Mouse (Mus musculus) heart, embryonic 14.5 days (tissue): Measurements from ENCODE around the gene Uck1. TPM values are rescaled to one million over a fixed set of nuclear protein-coding genes. Genes with fewer than 3 reads are reported as not detected.

Experiments used
- ATAC-seq: fragments of 200-750 bp; cut with Nextera tagmentation; 2 replicates; pipeline ENCODE4 v1.8.0; 2017; ENCODE audit warnings: low read depth, moderate TSS enrichment; ENCODE audit not compliant: insufficient number of reproducible peaks, insufficient read depth, low FRiP score
- H3K27ac ChIP-seq, 2 experiments: fragments of 200-500 bp in 1 of 2; fragments of 300-500 bp in 1 of 2; sonication (generic) in 1 of 2; replicated peaks in 1 of 2; 2 replicates each; pipeline ENCODE4 v1.5.1; 2012 to 2014; ENCODE audit warnings: low read depth in 2 of 2, low read length in 2 of 2, control low read depth in 1 of 2, mild to moderate bottlenecking in 1 of 2, mixed read lengths in 1 of 2; ENCODE audit not compliant: control insufficient read depth in 1 of 2, insufficient read depth in 1 of 2
- H3K27me3 ChIP-seq: fragments of 300-500 bp; sonication (generic); 2 replicates; pipeline ENCODE4 v1.6.1; 2014; ENCODE audit warnings: mild to moderate bottlenecking, low read length, control low read depth; ENCODE audit not compliant: control insufficient read depth, insufficient read depth
- H3K36me3 ChIP-seq: fragments of 300-500 bp; sonication (generic); 2 replicates; pipeline ENCODE4 v1.6.1; 2014; ENCODE audit warnings: mild to moderate bottlenecking, control low read depth, low read length, mixed read lengths; ENCODE audit not compliant: control insufficient read depth, insufficient read depth
- H3K4me1 ChIP-seq, 2 experiments: fragments of 200-500 bp in 1 of 2; fragments of 300-500 bp in 1 of 2; sonication (generic) in 1 of 2; 2 replicates each; pipeline ENCODE4 v1.6.1; 2012 to 2014; ENCODE audit warnings: low read length in 2 of 2, control low read depth in 1 of 2, mixed read lengths in 1 of 2; ENCODE audit not compliant: control insufficient read depth in 2 of 2, insufficient read depth in 2 of 2
- H3K4me2 ChIP-seq: fragments of 300-500 bp; sonication (generic); 2 replicates; pipeline ENCODE4 v1.6.1; 2014; ENCODE audit warnings: mild to moderate bottlenecking, low read length
- H3K4me3 ChIP-seq, 2 experiments: fragments of 200-500 bp in 1 of 2; fragments of 300-500 bp in 1 of 2; sonication (generic) in 1 of 2; 2 replicates each; pipeline ENCODE4 v1.5.1; 2012 to 2014; ENCODE audit warnings: low read length in 2 of 2, mild to moderate bottlenecking in 2 of 2, control low read depth in 1 of 2, low read depth in 1 of 2, moderate library complexity in 1 of 2; ENCODE audit not compliant: control insufficient read depth in 1 of 2, insufficient read depth in 1 of 2
- H3K9ac ChIP-seq: fragments of 300-500 bp; sonication (generic); 2 replicates; pipeline ENCODE4 v1.6.1; 2014; ENCODE audit warnings: mild to moderate bottlenecking, low read length
- H3K9me3 ChIP-seq: fragments of 300-500 bp; sonication (generic); 2 replicates; pipeline ENCODE4 v1.6.1; 2016; ENCODE audit warnings: low read length, control low read depth; ENCODE audit not compliant: control insufficient read depth
- WGBS: fragments of 180-500 bp; shearing (Covaris S2); extraction: QIAGEN DNeasy Blood & Tissue Kit; methylation state at CpG from one replicate; pipeline ENCODE4 v1.1.7; 2014; 5-methylcytosine and 5-hydroxymethylcytosine counted together
- polyA plus RNA-seq: library from polyadenylated mRNA; unstranded; fragments of >200 nt; fragmentation: Nextera tagmentation; extraction: Ambion mirVana; gene quantifications from 2 replicates; pipeline ENCODE4 v1.2.1, GENCODE M21; 2014

The Uck1 gene
- polyA plus RNA-seq, 1 experiment from 2014 or later: 43.4 TPM

DNA sequence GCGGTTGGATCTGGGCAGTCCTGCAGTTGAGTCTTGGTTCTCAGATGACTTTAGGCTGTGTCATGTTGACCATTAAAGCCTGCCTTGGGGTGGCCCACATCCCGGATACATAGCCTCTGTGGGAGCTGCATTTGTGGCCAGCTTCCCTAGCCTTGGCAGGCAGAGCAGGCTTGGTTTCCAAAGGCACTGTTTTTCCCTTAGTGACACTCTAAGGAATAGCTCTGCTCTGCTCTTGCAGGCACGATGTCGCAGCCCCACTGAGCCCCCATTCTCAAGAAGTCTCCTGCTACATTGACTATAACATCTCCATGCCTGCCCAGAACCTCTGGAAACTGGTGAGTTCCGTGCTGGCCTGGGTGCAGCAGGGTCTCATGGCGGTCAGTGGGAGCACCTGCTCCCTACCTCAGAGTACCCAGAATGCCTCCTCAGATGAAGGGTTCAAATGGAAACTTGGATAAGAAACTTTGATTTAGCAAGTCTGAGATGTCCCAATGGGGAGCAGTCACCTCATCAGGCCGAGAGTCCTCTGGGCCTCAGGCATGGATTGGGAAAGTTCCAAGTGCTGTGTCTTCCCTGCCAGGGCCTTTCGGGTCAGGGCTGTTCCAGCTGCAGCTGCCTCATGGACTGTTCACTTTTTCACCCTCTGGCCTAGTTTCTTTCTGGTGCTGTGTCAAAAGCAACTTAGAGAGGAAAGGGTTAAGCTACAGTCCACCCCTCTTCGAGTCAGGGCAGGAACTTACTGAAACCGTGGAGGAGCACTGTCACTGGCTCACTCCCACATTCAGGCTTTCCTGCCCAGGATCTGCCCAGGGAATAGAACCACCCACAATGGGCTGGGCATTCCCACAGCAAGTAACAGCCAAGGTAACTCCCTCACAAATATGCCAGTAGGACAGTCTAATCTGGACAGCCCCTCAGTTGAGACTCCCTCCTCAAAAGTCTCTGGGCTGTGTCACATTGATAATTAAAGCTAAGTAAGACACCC lies 11.3 kb downstream of the Uck1 start:
- H3K36me3 ChIP-seq: peaks cover 91% of the 10 kb centered on the region
- no peak overlapping the region for H3K4me3 ChIP-seq
- H3K27ac ChIP-seq: no peak overlapping the region
- 72% methylated on average over 10 of the region's 10 CpGs for WGBS
- H3K4me1 ChIP-seq: no peaks in the 10 kb centered on the region
- no peak overlapping the region for H3K9ac ChIP-seq
- no peak for ATAC-seq
- H3K27me3 ChIP-seq: no peaks in the 10 kb centered on the region
- no peaks in the 10 kb centered on the region for H3K9me3 ChIP-seq
- H3K4me2 ChIP-seq: no peak overlapping the region

DNA sequence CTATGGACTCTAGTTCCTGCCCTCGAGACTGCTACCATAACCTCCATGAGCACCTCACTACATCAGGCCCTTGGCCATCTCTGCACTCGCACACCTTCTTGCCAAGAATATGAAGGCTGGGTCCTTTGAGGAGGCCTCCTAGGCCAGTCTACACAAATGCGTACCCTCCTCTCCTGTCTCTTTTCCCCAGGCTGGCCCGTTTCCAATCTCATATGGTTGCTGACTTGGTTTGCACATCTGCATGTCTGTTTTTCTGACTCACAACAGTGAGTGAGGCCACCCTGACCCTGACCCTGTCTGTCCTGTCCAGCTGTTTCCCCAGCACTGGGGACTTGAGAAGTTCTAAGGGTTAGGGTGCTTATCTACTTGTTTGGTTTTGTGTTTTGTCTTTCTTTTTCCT lies 13.2 kb downstream of the Uck1 start:
- no peak for ATAC-seq
- WGBS: 78% methylated on average over 4 of the region's 4 CpGs
- H3K27me3 ChIP-seq: no peaks in the 10 kb centered on the region
- no peak overlapping the region for H3K4me3 ChIP-seq
- peaks cover 89% of the 10 kb centered on the region for H3K36me3 ChIP-seq
- no peaks in the 10 kb centered on the region for H3K4me1 ChIP-seq
- no peak overlapping the region for H3K27ac ChIP-seq
- H3K9ac ChIP-seq: no peak overlapping the region
- no peak overlapping the region for H3K4me2 ChIP-seq
- no peaks in the 10 kb centered on the region for H3K9me3 ChIP-seq

DNA sequence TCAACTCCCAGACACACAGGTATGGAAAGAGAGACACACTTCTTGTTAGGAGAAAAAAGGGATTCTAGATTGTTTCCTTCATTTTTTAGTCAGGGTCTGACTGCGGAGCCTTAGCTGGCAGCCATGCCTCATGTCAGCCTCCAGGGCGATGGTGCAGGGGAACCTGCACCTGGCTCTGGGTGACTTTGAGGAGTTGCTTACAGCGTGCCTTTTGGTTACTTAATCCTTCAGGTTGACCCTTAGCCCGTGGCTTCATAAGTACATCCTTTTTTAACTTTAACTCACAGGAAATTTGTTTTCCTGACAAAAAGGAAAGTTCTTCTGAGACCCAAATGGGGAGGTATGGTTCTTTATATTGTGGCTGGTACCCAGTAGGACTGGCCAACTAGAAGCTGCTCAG lies 17.0 kb downstream of the Uck1 start:
- Histone ChIP-seq H3K9ac (no peak overlapping the region), H3K9me3 (no peaks in the 10 kb centered on the region), H3K4me3 (no peak overlapping the region), H3K27ac (no peak overlapping the region), H3K4me1 (no peaks in the 10 kb centered on the region), H3K27me3 (no peaks in the 10 kb centered on the region), H3K4me2 (no peak overlapping the region), H3K36me3 (peaks cover 70% of the 10 kb centered on the region)
- WGBS: 81% methylated on average over 4 of the region's 4 CpGs
- no peak for ATAC-seq

DNA sequence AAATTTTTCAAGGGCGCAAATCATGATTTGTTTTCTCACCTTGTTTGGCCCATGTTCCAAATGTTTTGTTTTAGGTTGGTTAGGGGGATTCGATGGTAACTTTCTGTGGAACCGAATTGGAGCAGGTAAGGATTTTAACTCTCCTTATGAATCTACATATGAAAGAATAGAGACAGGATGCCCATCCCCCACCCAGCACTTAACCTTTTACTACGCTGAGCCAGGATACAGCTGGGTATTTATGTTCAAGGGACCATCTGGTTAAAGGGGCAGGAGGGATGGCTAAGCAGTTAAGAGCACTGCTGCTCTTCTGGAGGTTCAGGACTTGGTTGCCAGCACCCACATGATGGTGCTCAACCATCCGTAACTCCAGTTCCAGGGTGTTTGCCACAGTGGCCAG lies 19.4 kb downstream of the Uck1 start:
- Histone ChIP-seq H3K9me3 (no peaks in the 10 kb centered on the region), H3K4me1 (peaks cover 0 to 8% of the 10 kb centered on the region in 2 experiments; a peak in 1 of 4 replicates), H3K4me2 (no peak overlapping the region), H3K36me3 (peaks cover 49% of the 10 kb centered on the region), H3K27me3 (no peaks in the 10 kb centered on the region), H3K27ac (no peak overlapping the region), H3K9ac (no peak overlapping the region), H3K4me3 (no peak overlapping the region)
- 89% methylated on average over 5 of the region's 5 CpGs for WGBS
- ATAC-seq: no peak

DNA sequence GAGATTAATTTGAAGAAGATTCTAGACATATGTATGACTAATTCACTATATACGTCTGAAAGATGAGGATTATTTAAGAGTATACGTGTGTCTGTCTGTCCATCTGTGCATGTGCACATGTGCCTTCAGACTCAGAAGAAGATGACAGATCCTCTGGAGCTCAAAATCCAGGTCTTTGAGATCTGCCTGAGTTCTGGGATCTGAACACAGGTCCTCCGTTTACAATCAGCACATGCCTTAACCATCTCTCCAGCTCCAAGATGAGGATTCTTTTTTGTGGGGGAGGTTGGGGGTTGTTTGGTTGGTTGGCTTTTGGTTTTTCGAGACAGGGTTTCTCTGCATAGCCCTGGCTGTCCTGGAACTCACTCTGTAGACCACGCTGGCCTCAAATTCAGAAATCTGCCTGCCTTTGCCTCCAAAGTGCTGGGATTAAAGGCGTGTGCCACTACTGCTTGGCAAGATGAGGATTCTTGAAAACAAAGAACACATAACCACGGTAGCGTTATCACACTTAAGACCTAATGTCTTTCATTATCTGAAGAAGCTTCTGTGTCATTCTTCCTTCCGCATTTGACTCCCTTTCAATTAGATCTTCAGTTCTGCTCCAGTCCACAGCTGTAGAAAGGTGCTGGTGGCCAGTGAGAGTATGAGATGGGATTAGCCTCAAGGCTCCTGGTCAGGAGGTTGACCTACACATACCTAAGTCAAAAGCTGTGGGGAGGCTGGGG lies 21.1 kb downstream of the Uck1 start:
- H3K36me3 ChIP-seq: peaks cover 41% of the 10 kb centered on the region
- no peak overlapping the region for H3K27ac ChIP-seq
- peaks cover 0 to 16% of the 10 kb centered on the region in 2 experiments; a peak in 1 of 4 replicates for H3K4me1 ChIP-seq
- WGBS: 87% methylated on average over 9 of the region's 9 CpGs
- no peaks in the 10 kb centered on the region for H3K9me3 ChIP-seq
- H3K4me3 ChIP-seq: no peak overlapping the region
- no peak overlapping the region for H3K9ac ChIP-seq
- H3K27me3 ChIP-seq: no peaks in the 10 kb centered on the region
- H3K4me2 ChIP-seq: no peak overlapping the region
- ATAC-seq: no peak

DNA sequence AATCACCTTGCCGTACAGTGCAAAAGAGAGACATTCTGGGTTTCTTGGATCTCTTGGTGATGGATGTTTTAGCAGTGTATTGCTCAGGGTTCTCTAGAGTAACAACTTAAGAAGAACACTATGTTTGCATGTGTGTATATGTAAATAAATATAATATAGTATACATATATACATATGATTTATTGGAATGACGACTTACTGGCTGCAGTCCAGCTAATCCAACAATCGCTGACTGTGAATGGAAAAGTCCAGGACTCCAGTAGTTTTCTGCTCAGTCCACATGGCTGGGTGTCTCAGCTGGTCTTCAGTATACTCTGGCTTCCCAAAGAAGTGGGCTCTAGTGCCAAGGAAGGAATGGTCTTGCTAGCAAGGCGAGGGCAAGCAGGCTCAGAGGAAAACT lies 22.4 kb downstream of the Uck1 start:
- Histone ChIP-seq H3K4me3 (peak overlapping the region; percentile 58 to 86; a peak in 3 of 4 replicates), H3K4me2 (peak overlapping the region; percentile 88), H3K9me3 (no peaks in the 10 kb centered on the region), H3K27me3 (no peaks in the 10 kb centered on the region), H3K27ac (peak overlapping the region in 1 of 2 experiments; percentile 34; a peak in 1 of 4 replicates), H3K36me3 (peaks cover 44% of the 10 kb centered on the region), H3K9ac (peak overlapping the region; percentile 80), H3K4me1 (peaks cover 0 to 16% of the 10 kb centered on the region in 2 experiments; a peak in 1 of 4 replicates)
- 39% methylated on average over 4 of the region's 4 CpGs for whole genome bisulfite sequencing
- ATAC-seq: no peak

DNA sequence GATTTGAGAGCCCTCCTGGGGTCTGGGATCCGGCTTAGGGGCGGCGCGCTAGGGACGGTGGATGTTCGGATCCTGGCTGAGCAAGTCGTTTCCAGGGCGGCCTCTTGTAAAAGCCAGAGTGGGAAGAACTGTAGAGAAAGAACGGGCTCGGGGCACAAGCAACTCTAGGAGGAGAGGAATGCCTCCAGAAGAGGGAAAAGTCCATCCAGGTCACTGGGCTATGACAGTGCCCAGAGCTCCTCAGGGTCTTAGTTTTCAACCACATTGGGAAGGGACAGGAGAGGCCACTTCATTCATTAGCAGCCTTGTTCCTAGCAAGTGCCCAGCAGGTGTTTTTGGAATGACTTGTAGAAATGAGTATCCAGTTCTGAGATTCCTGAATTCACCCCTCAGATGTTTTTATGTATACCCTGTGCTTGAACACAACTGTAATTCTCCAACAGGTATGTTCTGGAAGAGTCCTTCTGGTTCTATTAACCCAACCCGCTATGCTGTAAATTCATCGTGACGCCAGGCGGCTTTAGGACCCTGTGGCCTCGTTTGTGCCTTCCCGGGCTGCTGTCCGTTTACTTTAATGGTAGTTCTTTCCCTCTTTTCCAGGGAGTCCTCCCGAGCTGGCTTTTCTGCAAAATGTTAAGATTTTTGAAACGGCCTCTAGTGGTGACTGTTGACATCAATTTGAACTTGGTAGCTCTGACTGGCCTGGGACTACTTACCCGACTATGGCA lies 23.0 kb downstream of the Uck1 start:
- Histone ChIP-seq H3K4me3 (peak overlapping the region; percentile 58 to 86), H3K9me3 (no peaks in the 10 kb centered on the region), H3K36me3 (peaks cover 44% of the 10 kb centered on the region), H3K4me2 (peak overlapping the region; percentile 88), H3K27me3 (no peaks in the 10 kb centered on the region), H3K9ac (peak overlapping the region; percentile 80), H3K4me1 (peaks cover 0 to 16% of the 10 kb centered on the region in 2 experiments; a peak in 1 of 4 replicates), H3K27ac (peak overlapping the region; percentile 63 to 82)
- 0% methylated on average over 20 of the region's 20 CpGs for WGBS
- peak; percentile 42 for ATAC-seq
